Mouse (Mus musculus) limb, embryonic 12.5 days (tissue): ENCODE results near the gene Nsf. TPM values are rescaled to one million over a fixed set of nuclear protein-coding genes. Genes with fewer than 3 reads are reported as not detected.
A peak's percentile ranks its signal among the peaks of the same experiment; 100 is the strongest.
"Not testable (repeated sequence)": the region's sequence is repeated elsewhere in the genome, so short reads cannot be mapped to it uniquely, and the experiment has no call there.

Experiments used
- ATAC-seq: fragments of 200-750 bp; cut with Nextera tagmentation; 2 replicates; pipeline ENCODE4 v1.8.0; 2017; ENCODE audit warnings: low read depth, moderate TSS enrichment; ENCODE audit not compliant: insufficient number of reproducible peaks, insufficient read depth, low FRiP score, low TSS enrichment
- H3K27ac ChIP-seq: fragments of 300-500 bp; sonication (generic); 2 replicates; pipeline ENCODE4 v1.5.1; 2016; ENCODE audit warnings: mild to moderate bottlenecking, moderate library complexity
- H3K27me3 ChIP-seq: fragments of 300-500 bp; sonication (generic); 2 replicates; pipeline ENCODE4 v1.6.1; 2016; ENCODE audit warnings: mild to moderate bottlenecking, moderate library complexity
- H3K36me3 ChIP-seq: fragments of 300-500 bp; sonication (generic); 2 replicates; pipeline ENCODE4 v1.6.1; 2016; ENCODE audit warnings: mild to moderate bottlenecking, moderate library complexity
- H3K4me1 ChIP-seq: fragments of 300-500 bp; sonication (generic); replicated peaks from 2 replicates; pipeline ENCODE4 v1.6.1; 2016
- H3K4me2 ChIP-seq: fragments of 300-500 bp; sonication (generic); 2 replicates; pipeline ENCODE4 v1.6.1; 2016; ENCODE audit warnings: mild to moderate bottlenecking, moderate library complexity
- H3K4me3 ChIP-seq: fragments of 300-500 bp; sonication (generic); replicated peaks from 2 replicates; pipeline ENCODE4 v1.5.1; 2016; ENCODE audit warnings: mild to moderate bottlenecking
- H3K9ac ChIP-seq: fragments of 300-500 bp; sonication (generic); replicated peaks from 2 replicates; pipeline ENCODE4 v1.6.1; 2016; ENCODE audit warnings: mild to moderate bottlenecking, moderate library complexity
- H3K9me3 ChIP-seq: fragments of 300-500 bp; sonication (generic); 2 replicates; pipeline ENCODE4 v1.6.1; 2016; ENCODE audit warnings: mild to moderate bottlenecking, moderate library complexity
- WGBS: fragments of 180-500 bp; shearing (Covaris S2); methylation state at CpG from one replicate; pipeline ENCODE4 v1.1.7; 2016; 5-methylcytosine and 5-hydroxymethylcytosine counted together
- polyA plus RNA-seq: library from polyadenylated mRNA; unstranded; fragments of >200 nt; fragmentation: Nextera tagmentation; extraction: Ambion mirVana; gene quantifications from 2 replicates; pipeline ENCODE4 v1.2.1, GENCODE M21; 2016

Nsf gene
- 55.4 and 59.0 TPM in 2 replicates for polyA plus RNA-seq

DNA sequence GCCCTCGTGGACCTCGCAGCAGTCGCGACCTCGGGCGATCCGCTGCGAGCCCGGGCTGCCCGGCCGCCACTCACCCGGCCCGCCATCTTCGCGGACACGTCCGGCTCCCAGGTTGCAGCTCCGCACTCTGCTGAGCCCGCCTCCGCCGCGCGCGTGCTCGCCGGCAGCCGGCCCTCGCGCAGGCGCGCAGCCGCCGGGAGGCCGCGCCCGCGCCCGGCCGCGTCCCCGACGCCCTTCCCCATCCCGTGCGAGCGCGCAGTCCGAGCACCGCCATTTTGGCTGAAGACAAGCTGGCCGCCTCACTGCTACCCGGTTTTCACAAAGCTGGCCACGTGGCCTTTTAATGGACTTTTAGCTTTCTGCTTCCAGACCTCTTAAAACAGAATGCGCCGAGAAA is at the start of gene Nsf:
Gene Nsf (minus strand): TSS at position 161 of the 397 bp plus-strand sequence.
- no peaks in the 10 kb centered on the region for H3K36me3 ChIP-seq
- peaks cover 11% of the 10 kb centered on the region for H3K4me1 ChIP-seq
- H3K4me3 ChIP-seq = peak within 1 kb of the TSS; percentile 79
- no peaks in the 10 kb centered on the region for H3K9me3 ChIP-seq
- H3K27ac ChIP-seq = peak within 1 kb of the TSS; percentile 66; the same call in 1 of the 2 replicates
- no peaks in the 10 kb centered on the region for H3K27me3 ChIP-seq
- H3K4me2 ChIP-seq = peak within 1 kb of the TSS; percentile 76
- under 1% methylated on average over 51 of the region's 53 CpGs for WGBS
- ATAC-seq = peak; percentile 93
- peak within 1 kb of the TSS; percentile 86 for H3K9ac ChIP-seq

DNA sequence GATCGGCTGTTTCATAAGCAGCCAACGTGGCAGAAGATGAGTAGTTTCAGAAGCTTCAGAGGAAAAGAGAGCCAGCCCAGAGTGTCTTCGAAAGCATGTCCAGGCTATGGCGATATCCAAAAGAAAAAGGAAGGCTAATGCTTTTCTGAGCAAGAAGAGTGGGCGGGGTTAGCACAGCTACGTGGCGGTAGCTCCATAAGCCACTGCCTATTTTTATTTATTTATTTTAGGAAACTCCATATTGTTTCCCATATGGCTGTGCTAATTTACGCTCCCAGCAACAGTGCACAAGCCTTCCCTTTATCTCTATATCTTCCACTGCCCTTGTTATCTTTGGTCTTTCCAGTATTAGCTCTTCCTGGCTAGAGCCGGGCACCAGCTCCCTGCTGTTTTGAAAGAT is 49.5 kb upstream of the Nsf start:
- H3K4me1 ChIP-seq = no peaks in the 10 kb centered on the region
- ATAC-seq = no peak
- no peak overlapping the region for H3K27ac ChIP-seq
- H3K9me3 ChIP-seq = no peaks in the 10 kb centered on the region
- H3K27me3 ChIP-seq = no peaks in the 10 kb centered on the region
- H3K4me3 ChIP-seq = no peak overlapping the region
- H3K9ac ChIP-seq = no peak overlapping the region
- no peak overlapping the region for H3K4me2 ChIP-seq
- H3K36me3 ChIP-seq = no peaks in the 10 kb centered on the region
- WGBS = 78% methylated on average over 9 of the region's 9 CpGs

GRCm38 (mm10) chr11:104002191-104002590 is 48.3 kb upstream of the Nsf start:
- ATAC-seq = no peak
- H3K9me3 ChIP-seq = no peaks in the 10 kb centered on the region
- no peaks in the 10 kb centered on the region for H3K4me1 ChIP-seq
- H3K9ac ChIP-seq = no peak overlapping the region
- H3K4me3 ChIP-seq = no peak overlapping the region
- WGBS = 83% methylated on average over 5 of the region's 5 CpGs
- H3K36me3 ChIP-seq = no peaks in the 10 kb centered on the region
- no peaks in the 10 kb centered on the region for H3K27me3 ChIP-seq
- no peak overlapping the region for H3K27ac ChIP-seq
- H3K4me2 ChIP-seq = no peak overlapping the region

- no peak overlapping the region for H3K27ac ChIP-seq
- H3K4me3 ChIP-seq = no peak overlapping the region
- 82% methylated on average over 12 of the region's 12 CpGs for WGBS
- no peaks in the 10 kb centered on the region for H3K9me3 ChIP-seq
- H3K27me3 ChIP-seq = no peaks in the 10 kb centered on the region
- no peaks in the 10 kb centered on the region for H3K4me1 ChIP-seq
- no peak overlapping the region for H3K4me2 ChIP-seq
- no peak for ATAC-seq
- no peak overlapping the region for H3K9ac ChIP-seq
- H3K36me3 ChIP-seq = no peaks in the 10 kb centered on the region
These were observed 47.6 kb upstream of the Nsf start for GRCm38 (mm10) chr11:104001395-104001955.

DNA sequence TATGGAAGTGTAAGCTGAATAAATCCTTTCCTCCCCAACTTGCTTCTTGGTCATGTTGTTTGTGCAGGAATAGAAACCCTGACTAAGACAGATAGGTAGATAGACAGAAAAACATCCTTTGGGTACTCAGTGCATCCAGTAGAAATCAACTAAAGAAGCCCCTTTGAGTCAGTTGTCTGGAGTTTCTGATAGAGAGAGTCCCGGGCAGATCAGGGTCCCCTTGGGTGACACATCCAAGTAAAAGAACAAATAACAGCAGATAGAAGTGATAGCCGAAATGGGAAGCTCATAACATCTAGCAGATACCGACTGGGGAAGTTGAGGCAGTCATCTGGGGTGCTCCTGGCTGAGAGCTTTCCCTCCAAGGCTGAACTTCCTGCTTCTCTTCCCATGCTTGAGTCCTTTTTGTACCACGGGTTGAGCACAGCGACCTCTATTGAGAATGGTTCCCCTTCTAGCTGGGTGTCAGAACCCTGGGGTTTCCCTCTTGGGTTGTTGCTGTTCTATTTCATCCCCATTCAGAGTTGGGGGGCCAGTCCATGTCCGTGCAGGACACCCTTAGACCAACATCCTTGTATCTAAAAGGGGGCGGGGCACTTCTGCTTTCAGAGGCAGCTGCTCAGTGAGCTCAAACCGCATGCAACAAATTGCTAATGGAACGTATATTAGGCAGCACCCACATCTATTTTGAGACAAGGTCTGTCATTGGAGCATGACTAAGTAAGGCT is 47.0 kb upstream of the Nsf start:
- WGBS = 80% methylated on average over 9 of the region's 9 CpGs

GRCm38 (mm10) chr11:103998737-103999136 is 44.9 kb upstream of the Nsf start:
- ATAC-seq = no peak
- H3K9ac ChIP-seq = no peak overlapping the region
- no peaks in the 10 kb centered on the region for H3K27me3 ChIP-seq
- no peak overlapping the region for H3K4me3 ChIP-seq
- no peak overlapping the region for H3K27ac ChIP-seq
- H3K9me3 ChIP-seq = no peaks in the 10 kb centered on the region
- 70% methylated on average over 5 of the region's 5 CpGs for WGBS
- H3K4me2 ChIP-seq = no peak overlapping the region
- no peaks in the 10 kb centered on the region for H3K4me1 ChIP-seq
- H3K36me3 ChIP-seq = no peaks in the 10 kb centered on the region

More for the DNA sequence above, 47.0 kb upstream of the Nsf start:
- ATAC-seq = no peak
- H3K9ac ChIP-seq = no peak overlapping the region
- H3K4me1 ChIP-seq = no peaks in the 10 kb centered on the region
- no peaks in the 10 kb centered on the region for H3K36me3 ChIP-seq
- no peaks in the 10 kb centered on the region for H3K9me3 ChIP-seq
- H3K4me2 ChIP-seq = no peak overlapping the region
- H3K27me3 ChIP-seq = no peaks in the 10 kb centered on the region
- H3K4me3 ChIP-seq = no peak overlapping the region
- no peak overlapping the region for H3K27ac ChIP-seq

DNA sequence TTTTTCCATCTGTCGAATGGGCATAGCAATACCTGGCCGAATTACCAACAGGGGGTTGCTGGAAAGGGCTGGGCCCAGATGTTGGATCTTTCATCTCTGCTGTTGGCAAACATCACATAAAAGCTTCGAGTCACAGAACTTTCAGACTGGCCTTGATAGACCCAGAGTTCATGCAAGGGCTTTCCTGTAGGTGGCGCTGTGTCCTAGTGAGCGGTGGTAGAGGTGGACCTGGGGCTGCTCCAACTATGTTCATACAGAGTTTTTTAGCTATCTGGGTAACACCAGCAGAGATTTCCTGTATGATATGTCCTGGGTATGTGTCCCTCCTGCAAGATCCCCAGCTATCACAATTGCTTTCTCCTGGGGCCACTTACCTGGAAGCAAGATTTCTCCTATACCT is 43.5 kb upstream of the Nsf start:
- WGBS = 16% methylated on average over 5 of the region's 5 CpGs
- H3K4me2 ChIP-seq = no peak overlapping the region
- no peak for ATAC-seq

GRCm38 (mm10) chr11:103992638-103993037 is 38.8 kb upstream of the Nsf start:
- H3K9ac ChIP-seq = no peak overlapping the region
- no peak overlapping the region for H3K4me3 ChIP-seq
- H3K27me3 ChIP-seq = no peaks in the 10 kb centered on the region
- no peak overlapping the region for H3K4me2 ChIP-seq
- no peak overlapping the region for H3K27ac ChIP-seq
- H3K4me1 ChIP-seq = no peaks in the 10 kb centered on the region; the same call in 1 of the 2 replicates
- H3K36me3 ChIP-seq = no peaks in the 10 kb centered on the region
- no peak for ATAC-seq
- 81% methylated on average over 4 of the region's 4 CpGs for WGBS
- no peaks in the 10 kb centered on the region for H3K9me3 ChIP-seq

More for the DNA sequence above, 43.5 kb upstream of the Nsf start:
- H3K9me3 ChIP-seq = no peaks in the 10 kb centered on the region
- no peaks in the 10 kb centered on the region for H3K27me3 ChIP-seq
- H3K9ac ChIP-seq = no peak overlapping the region
- H3K4me1 ChIP-seq = no peaks in the 10 kb centered on the region
- H3K4me3 ChIP-seq = no peak overlapping the region
- no peak overlapping the region for H3K27ac ChIP-seq
- H3K36me3 ChIP-seq = no peaks in the 10 kb centered on the region

DNA sequence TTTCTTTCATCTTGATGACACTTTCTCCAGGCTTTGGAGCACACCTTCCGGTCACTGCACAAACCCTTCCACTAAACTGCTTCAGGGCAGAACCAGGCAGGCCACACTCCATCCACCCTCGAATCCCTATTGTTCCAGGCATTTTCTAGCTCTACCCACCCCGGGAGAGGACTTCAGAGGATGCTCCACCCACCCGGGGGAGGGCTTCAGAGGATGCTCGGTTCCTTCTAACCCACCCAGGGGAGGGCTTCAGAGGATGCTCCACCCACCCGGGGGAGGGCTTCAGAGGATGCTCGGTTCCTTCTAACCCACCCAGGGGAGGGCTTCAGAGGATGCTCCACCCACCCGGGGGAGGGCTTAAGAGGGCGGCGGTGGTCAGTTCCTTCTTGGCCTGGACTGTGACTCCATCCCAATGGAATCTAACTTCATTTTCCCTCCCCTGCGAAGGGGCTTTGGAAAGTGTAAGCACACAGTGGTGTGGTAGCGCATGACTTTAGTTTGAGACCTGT is 36.2 kb upstream of the Nsf start:
- 22% methylated on average over 12 of the region's 12 CpGs for WGBS
- not testable (repeated sequence) for H3K4me2 ChIP-seq, H3K9ac ChIP-seq, H3K4me1 ChIP-seq, ATAC-seq, H3K4me3 ChIP-seq, H3K9me3 ChIP-seq, H3K27ac ChIP-seq, H3K27me3 ChIP-seq
- H3K36me3 ChIP-seq = peaks cover 11% of the 10 kb centered on the region

DNA sequence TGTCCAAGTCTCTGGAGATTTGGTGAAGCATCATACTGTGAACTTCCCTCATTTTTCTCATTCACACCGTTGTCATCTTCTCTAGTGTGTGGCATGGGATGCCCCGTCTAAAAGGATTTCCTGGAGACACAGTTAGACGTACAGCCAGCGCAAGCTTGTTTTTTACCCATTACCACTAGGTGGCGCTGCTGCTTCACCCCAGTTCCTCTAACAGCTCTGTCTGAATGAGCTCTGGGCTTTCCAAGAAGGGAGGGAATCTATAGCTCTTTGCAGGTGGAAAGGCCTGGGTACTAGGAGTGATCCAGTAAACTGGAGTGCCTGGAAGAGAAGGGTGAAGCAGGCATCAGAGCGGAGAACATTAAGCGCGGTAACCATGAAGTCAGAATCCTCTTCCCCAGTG is 33.6 kb upstream of the Nsf start:
- Histone ChIP-seq H3K4me3 (no peak overlapping the region), H3K4me2 (no peak overlapping the region), H3K27me3 (no peaks in the 10 kb centered on the region), H3K36me3 (peaks cover 36% of the 10 kb centered on the region), H3K4me1 (peaks cover 4% of the 10 kb centered on the region; the same call in 1 of the 2 replicates), H3K9ac (no peak overlapping the region), H3K9me3 (no peaks in the 10 kb centered on the region), H3K27ac (no peak overlapping the region)
- no peak for ATAC-seq
- WGBS = 34% methylated on average over 8 of the region's 8 CpGs

DNA sequence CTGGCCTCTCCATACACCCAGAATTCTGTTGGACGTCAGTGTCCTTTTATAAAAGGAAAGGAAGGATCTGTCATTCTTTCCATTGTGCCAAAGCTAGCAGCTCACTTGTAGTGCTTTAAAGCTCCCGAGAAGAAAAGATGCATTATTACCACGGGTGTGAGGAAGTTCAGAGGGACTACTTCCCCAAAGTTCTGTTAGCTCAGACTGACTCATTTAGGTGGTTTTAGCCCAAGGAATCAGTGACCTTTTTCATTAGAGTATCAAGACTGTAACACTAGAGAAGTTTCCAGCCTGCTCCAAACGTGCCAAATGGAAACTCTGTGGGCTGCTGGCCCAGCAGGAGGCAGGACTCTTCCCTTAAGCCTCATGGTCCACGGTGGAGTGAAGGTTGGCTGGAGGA is 30.2 kb upstream of the Nsf start:
- peaks cover 68% of the 10 kb centered on the region for H3K36me3 ChIP-seq
- 70% methylated on average over 5 of the region's 5 CpGs for WGBS

More for the DNA sequence above, 30.2 kb upstream of the Nsf start:
- no peak for ATAC-seq
- Histone ChIP-seq H3K9me3 (no peaks in the 10 kb centered on the region), H3K9ac (no peak overlapping the region), H3K4me1 (0 out of 2 replicates have a peak, but pooled peaks cover 10% of the 10 kb centered on the region), H3K27ac (peak overlapping the region; percentile 60), H3K4me3 (no peak overlapping the region), H3K27me3 (no peaks in the 10 kb centered on the region), H3K4me2 (no peak overlapping the region)
